Mouse (Mus musculus) olfactory bulb, adult 2 months (tissue): Measurements from ENCODE around the gene Il2rb.

ENCODE experiments used
- CTCF ChIP-seq: fragments of 200-500 bp; IDR thresholded peaks from 2 replicates; pipeline ENCODE4 v1.5.1; 2012; ENCODE audit warnings: low read depth, mild to moderate bottlenecking, low read length, moderate library complexity; ENCODE audit not compliant: insufficient read depth
- POLR2A ChIP-seq: fragments of 200-500 bp; IDR thresholded peaks from 2 replicates; pipeline ENCODE4 v1.6.1; 2012; ENCODE audit warnings: mild to moderate bottlenecking, low read depth, low read length, moderate library complexity; ENCODE audit not compliant: insufficient read depth

DNA sequence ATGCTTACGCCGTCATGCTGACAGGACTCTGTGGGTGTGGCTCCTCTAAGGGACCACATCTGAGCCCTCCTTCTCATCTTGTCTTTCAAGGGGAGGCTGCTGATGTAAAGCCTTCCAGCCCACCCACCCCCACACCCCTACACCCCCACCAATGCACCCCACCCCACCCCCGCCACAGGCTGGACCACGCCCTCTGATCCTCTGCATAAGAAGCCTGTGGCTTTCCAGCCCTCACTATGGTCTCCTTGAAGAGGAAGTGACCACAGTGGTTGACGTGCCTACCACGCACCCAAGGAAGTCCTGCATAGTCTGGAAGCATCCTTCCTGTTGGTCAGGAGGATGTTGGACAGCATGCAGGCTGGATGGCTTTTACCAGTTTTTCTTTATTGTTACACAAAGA lies 20.7 kb upstream of the Il2rb start:
- TF ChIP-seq CTCF = no peak
- no peak for TF ChIP-seq POLR2A
